Mouse (Mus musculus): ENCODE data around the gene Ptprcap.

DNA sequence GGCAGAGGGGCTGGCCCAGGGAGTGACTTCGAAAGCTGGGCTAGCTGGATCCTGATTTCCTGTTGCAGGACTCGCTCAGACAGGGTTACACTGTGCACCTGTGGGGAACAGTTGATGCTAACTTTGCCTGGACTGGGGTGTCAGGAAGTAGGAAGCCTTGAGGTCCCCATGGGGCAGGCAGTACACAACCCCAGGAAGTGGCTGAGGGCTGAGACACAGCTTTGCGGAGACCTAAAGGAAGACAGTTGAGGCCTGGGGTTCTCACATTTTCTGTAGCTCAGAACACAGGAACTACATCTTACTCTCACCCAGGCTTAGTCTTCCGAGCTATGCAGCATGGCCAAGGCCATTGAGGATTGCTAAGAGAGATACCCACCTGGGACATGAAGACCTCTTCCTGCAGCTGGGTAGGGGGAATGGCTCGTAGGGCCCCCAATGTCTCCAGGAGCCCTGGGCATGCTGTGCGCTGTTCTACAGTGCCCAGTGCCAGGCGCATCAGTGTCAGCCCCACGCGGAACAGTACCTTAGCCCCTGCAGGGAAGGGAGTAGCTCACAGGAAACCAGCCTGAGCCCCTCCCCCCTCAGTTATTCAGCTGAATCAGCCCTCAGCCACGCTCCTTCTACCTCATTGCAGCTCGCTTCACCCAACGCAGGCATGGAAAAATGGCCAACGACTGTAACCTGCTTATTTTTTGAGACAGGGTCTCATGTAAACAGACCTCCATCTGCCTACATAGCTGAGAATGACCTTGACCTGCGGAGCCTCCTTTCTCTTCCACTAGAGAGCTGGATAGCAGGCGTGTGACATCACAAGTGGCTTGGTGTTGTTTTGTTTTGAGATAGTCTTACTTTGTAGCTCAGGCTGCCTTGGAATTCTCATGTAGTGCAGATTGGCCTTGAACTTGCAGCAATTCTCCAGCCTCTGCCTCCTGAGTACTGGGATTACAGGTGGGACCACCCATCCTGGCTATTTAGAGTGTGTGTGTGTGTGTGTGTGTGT is 31.9 kb downstream of the Ptprcap start:
- TF ChIP-seq CTCF (conservative IDR thresholded peaks at IDR 0.05; ENCODE audit: insufficient read depth, insufficient read length, low read depth, low read length) = no peak
- TF ChIP-seq POLR2A (IDR thresholded peaks at IDR 0.05; ENCODE audit: low read depth, low read length) = no peak
